Mouse (Mus musculus): ENCODE measurements around the gene Eprs.

Gene Eprs

DNA sequence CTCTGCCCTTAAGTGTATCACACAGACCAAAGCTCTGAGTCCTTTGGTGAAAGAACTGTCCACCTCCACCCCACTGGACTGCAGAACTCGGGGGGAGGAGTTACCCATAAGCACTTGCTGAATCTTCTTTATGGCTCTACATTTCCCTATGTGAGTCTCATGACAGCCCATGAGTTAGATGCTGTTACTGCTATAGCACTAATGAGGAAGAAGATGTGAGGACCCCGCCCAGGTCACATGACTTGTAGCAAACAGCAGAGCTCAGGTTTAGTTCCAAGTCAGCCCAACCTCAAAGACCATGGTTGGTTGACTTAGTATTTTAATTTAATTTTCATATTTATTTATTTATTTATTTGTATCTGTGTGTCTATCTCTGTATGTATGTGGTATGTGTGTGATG lies 86.9 kb downstream of the Eprs start:
- DNase-seq (ENCODE audit: low spot score) = no peak

DNA sequence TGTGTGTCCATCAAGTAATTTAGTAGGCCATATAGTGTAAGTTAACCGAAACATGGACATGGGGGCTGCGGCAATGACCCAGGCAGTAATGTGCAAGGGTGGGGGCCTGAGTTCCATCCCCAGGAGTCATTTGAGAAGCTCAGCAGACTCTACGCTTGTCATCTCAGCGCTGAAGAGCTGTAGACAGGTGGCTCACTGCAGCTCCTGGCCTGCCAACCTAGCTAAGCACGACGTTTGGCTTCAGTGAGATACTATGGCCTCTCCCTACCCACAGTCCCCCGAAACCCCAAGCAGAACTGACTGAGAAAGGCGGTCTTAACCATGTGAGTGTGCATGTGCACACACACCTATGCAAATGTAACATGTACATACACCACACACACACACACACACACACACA lies 88.2 kb downstream of the Eprs start:
- DNase-seq (ENCODE audit: low spot score) = no peak

DNA sequence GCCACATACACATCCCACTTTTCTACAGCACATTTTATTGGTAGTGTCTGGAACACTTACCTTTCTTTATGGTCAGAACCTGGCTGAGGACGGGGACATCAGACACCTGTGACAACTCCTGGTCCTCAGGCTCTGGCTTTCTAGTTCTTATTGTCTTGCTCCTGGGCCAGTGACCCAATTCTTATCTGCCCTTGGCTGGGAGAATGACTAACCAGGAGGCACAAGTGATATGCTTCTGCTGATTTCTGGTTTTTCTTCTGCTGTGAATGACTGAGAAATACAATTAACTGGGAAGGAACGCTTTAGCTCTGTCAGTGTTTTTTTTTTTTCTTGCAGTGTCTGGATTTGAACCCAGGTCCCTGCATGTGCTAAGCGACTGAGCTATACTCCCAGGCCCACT lies 88.7 kb downstream of the Eprs start:
- DNase-seq (ENCODE audit: low spot score) = no peak

DNA sequence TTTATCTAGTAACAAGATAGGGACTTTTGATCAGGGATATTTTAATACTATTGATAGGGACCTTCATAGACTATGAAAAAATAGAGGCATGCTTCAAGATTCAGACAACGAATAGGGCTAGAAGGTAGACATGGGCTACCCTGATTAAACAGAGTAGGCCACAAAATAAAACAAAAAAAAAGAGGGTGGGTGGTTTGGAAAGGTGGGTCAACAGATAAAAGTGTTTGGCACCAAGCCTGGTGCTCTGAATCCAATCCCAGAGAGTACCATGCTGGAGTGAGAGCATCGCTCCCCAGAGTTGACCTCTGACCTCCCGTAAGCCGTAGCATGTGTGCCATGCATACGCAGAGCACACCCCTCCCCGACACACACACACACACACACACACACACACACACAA lies 89.6 kb downstream of the Eprs start:
- DNase-seq (ENCODE audit: low spot score) = no peak

DNA sequence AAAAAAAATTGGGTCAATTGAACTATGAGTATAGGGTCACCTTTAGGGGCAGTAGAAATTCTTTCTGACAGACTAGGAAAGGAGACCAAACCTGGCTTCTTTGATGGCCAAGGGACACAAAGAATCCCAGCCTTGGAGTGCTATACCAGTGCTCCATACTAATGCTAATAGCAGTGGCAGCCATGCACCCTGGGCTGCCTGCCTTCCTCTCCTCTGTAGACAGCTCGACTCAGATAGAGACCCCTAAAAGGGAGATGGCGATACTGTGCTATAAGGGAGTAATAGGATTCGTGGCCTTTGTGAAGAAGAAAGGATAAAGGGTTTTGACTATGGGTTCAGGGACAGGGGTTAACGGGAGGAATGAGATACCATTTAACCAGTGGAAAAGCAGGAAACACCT lies 91.3 kb downstream of the Eprs start:
- DNase-seq (ENCODE audit: low spot score) = no peak

DNA sequence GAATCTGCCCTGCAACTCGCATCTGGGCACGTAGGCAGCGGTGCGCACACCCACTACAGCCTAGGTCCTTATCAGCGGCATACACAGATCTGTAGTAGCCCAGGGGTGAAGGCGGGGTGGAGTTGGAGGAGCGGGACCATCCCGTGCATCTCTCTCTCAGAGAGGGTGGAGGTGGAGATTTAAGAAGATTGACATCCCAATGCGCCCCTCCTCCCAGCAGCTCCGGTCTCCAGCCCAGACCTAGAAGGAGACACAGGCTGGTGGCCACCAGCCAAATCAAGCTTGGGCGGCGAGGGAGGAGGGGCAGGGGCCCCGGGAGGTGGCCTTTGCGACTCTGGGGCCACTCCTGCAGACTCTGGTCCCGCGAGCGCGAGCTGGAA lies 91.7 kb downstream of the Eprs start, which contains the start of gene Slc30a10:
Slc30a10 (plus strand) TSS at position 274 of the 380 bp plus-strand sequence.
- no peak for DNase-seq (ENCODE audit: low spot score)

DNA sequence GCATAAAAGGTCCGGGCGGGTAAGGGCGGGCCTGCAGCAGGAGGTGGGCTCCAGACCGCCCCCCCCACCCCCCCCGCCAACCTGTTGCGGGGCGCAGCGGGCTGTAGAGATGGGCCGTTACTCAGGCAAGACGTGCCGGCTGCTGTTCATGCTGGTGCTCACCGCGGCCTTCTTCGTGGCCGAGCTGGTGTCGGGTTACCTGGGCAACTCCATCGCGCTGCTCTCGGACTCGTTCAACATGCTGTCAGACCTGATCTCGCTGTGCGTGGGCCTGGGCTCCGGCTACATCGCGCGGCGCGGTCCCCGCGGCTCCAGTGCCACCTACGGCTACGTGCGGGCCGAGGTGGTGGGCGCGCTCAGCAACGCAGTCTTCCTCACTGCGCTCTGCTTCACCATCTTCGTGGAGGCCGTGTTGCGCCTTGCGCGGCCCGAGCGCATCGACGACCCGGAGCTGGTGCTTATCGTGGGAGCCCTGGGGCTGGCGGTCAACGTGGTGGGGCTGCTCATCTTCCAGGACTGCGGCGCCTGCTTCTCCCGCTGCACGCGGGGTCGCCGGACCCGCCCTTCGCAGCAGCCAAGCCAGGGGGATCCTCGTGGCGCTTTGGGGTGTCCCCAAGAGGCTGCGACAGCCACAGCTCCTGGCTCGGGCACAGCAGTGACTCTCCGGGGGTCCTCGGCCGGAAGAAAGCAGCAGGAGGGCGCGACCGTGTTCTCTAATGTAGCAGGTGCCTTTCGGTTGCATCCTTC lies 92.3 kb downstream of the Eprs start:
- DNase-seq (ENCODE audit: low spot score) = no peak

DNA sequence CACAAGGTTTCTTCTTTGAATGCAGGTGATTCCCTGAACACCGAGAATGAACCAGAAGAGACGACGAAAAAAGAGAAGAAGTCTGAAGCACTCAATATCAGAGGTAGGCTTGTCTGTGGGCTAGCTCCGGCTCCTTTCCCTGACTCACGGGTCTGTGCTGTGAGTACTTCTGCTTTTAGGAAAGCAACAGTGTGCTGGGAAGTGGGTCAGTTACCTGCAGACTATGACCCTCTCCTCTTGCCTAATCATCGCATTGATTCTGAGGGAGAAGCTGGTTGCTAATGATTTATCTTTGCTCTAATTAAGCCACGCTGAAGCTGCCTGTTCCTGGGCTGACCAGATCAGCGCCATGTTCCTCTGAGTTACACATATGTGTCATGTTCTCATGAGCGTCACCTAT lies 93.5 kb downstream of the Eprs start:
- DNase-seq (ENCODE audit: low spot score) = no peak

DNA sequence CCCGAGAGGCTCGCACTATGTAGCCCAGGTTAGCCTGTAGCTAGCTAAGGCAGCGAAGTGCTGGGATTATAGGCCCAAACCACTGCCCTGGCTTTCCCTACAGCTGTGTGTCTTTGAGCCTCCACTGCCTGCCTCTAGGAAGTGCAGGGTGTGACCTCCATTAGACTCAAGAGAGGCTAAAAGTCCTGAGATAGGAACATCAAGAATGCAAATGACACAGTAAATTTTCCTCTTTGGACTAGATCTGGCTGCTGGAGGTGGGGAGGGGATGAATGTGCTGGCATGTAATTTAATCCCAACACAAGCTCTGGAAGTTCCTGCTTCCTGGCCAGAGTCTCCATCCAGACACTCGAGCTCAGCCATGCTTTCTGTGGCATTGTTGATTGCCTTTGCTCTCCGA lies 97.3 kb downstream of the Eprs start:
- DNase-seq (ENCODE audit: low spot score) = no peak

DNA sequence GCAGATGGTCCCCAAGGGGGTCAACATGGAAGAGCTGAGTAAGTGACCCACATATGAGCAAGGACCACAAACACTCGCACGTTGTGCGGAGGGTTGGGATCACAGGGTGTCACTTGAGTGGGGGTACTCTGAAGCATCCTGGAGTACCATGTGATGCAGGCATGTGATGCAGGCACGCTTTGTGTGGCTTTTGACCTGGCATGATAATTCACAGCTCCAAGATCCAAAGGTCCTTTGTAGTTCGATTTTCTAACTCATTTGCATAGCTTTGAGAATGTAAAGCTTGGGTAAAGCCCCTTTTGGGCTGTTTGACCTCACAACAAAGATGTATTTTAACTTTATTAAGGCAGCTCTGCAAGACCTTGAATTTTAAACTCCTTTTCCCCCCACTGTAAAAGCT lies 100.0 kb downstream of the Eprs start:
- DNase-seq (ENCODE audit: low spot score) = no peak

DNA sequence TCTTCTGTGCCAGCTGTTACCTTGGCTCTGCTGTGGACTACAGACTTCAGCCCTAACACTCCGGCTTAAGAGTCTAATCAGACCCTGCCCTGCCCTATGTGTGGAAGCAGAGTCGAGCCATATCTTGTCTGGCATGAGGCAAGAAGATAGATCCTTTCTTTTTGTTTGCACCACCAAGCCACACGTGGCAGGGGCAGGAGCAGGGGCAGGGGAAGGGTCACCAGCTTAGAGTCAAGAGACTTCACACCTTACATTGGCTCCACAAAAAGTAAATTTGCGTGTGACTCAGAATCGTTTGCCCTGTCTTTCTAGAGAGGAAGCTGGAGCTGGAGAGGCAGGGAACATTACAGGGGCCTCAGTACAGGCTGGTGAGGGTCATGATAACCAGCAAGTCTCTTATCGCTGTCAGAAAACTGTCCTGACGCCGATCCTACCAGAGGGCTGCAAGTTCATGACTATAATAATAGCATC lies 106.7 kb downstream of the Eprs start:
- DNase-seq (ENCODE audit: low spot score) = no peak

DNA sequence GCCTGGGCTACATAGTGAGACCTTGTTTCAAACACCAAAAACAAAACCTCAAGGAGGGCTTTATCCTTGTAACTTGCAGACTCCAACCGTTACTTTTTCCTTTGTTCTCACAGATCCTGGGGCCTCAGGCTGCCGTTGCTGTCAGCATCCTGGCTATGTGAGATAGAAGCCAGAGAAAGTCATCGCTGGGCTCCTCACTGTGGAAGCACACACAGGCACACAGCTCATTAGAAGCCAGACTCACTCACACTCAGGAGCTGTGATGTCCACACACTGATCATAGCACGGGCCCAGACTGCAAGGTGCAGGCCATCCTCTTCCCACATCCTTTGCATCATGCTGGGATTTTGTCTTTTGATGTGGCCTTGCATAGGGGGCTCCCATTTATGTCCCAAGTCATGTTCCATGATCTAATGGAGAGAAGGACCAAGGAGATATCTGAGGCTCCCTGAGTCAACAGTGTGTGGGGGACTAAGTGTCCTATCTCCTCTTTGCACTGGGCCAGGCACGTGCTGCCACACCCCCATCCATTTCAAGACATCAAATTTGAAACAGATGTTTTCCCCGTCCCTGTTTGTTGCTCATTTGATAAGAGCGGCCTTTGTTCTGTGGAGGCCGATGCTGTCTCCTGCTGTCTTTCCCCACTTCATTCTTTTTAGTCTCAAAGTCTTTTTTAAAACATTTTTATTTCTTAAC lies 109.3 kb downstream of the Eprs start:
- DNase-seq (ENCODE audit: low spot score) = no peak

DNA sequence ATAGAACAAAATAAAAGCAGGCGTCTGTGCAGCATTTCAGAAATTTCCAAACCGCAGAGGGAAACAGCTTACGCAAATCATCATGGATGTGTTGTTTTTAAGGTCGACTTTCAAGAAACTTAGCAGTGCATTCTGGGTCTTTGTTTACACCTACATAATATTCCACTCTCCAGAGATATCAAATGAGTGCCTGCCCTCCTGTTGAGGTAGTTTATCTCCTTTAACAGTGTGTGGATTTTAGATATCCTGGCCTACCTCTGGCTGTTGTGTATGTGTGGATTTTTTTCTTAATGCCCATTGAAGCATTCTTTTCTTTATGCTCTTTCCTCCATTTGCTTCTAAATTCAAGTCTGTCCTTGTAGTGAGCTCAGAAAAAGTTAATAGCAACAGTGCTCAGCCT lies 109.9 kb downstream of the Eprs start:
- no peak for DNase-seq (ENCODE audit: low spot score)

DNA sequence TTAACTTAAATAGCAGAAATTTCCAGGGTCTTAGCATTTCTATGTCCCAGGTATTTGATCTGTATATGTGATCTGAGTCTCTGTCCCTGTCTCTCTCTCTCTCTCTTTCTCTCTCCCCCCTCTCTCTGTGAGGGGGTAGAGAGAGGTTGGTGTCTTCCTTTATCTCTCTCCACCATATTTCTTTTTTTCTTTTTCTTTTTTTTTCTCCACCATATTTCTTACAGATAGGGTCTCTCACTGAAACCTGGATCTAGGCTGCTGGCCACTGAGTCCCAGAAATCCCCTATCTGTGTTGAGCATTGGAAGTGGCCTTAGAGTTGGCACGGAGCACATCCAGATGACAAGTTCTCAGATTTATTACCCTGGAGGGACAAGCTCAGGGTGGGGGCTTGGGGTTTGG lies 110.6 kb downstream of the Eprs start:
- no peak for DNase-seq (ENCODE audit: low spot score)

Measured in adipocyte (in vitro differentiated cells).